ENCODE assay signal across 30 mouse cellular contexts in the genomic region with DNA sequence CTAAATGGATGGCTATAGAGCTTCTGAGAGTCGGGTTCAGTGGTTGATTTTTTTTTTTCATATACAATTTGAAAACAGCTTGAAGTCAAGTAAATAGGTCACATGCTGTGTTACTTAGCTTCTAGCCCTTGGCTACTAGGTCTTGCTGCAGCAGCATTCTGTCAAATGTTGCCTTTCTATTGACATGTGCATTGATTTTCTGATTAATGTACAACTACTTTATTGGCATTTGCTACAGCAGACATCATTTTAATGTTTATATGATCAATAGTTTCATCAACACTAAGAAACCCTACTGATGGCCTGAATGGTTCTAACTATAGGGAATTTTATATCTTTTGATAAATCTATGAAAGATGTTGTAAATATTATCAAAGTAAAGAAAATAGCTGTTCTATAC.
"Had no signal": no experiment of that assay in that cellular context is flagged by ENCODE, and none has a peak within 500 bp of the region (broad histone marks: within the 10 kb centered on the region; RNA-seq: fewer than 3 reads in every experiment).

No protein-coding gene starts in this region.

- H3K27ac ChIP-seq: left cerebral cortex, adult 2 months; limb, embryonic 10.5 days; limb, embryonic 12.5 days; limb, embryonic 13.5 days; limb, embryonic 15.5 days; liver, embryonic 13.5 days; liver, embryonic 14.5 days; liver, embryonic 15.5 days; lung, embryonic 15.5 days; macrophage; midbrain, embryonic 10.5 days; midbrain, embryonic 12.5 days; midbrain, embryonic 13.5 days; midbrain, embryonic 15.5 days; neural tube, embryonic 12.5 days; neural tube, embryonic 13.5 days had no signal

- H3K4me2 ChIP-seq: limb, embryonic 12.5 days; limb, embryonic 13.5 days; limb, embryonic 15.5 days; liver, embryonic 13.5 days; liver, embryonic 15.5 days; lung, embryonic 14.5 days; lung, embryonic 15.5 days; midbrain, embryonic 11.5 days; midbrain, embryonic 12.5 days; midbrain, embryonic 13.5 days; midbrain, embryonic 15.5 days; neural tube, embryonic 12.5 days; neural tube, embryonic 13.5 days had no signal

- H3K4me1 ChIP-seq: limb, embryonic 10.5 days; limb, embryonic 12.5 days; limb, embryonic 13.5 days; limb, embryonic 15.5 days; liver, embryonic 13.5 days; liver, embryonic 15.5 days; lung, embryonic 15.5 days; megakaryocyte, embryonic 14.5 days; midbrain, embryonic 10.5 days; midbrain, embryonic 12.5 days; midbrain, embryonic 13.5 days; midbrain, embryonic 15.5 days; neural tube, embryonic 12.5 days; neural tube, embryonic 13.5 days had no signal

- H3K9me3 ChIP-seq: limb, embryonic 10.5 days; limb, embryonic 12.5 days; limb, embryonic 13.5 days; limb, embryonic 15.5 days; liver, embryonic 13.5 days; liver, embryonic 15.5 days; lung, embryonic 15.5 days; megakaryocyte, embryonic 14.5 days; midbrain, embryonic 10.5 days; midbrain, embryonic 12.5 days; midbrain, embryonic 13.5 days; midbrain, embryonic 15.5 days; neural tube, embryonic 12.5 days; neural tube, embryonic 13.5 days had no signal

- DNase-seq: left cerebral cortex, postnatal 4 days; liver, embryonic 13.5 days; lung, adult 18-20 months; lung, adult 2 months; lung, embryonic 14.5 days; lung, postnatal 10 days; lung, postnatal 14 days; lung, postnatal 36 days; lung, postnatal 4 days; midbrain, embryonic 14.5 days had no signal

- H3K4me3 ChIP-seq: left cerebral cortex, adult 2 months; limb, embryonic 10.5 days; limb, embryonic 12.5 days; limb, embryonic 13.5 days; limb, embryonic 15.5 days; liver, embryonic 13.5 days; liver, embryonic 15.5 days; lung, embryonic 15.5 days; megakaryocyte, embryonic 14.5 days; midbrain, embryonic 10.5 days; midbrain, embryonic 12.5 days; midbrain, embryonic 13.5 days; midbrain, embryonic 15.5 days; myocyte; neural tube, embryonic 12.5 days; neural tube, embryonic 13.5 days had no signal

- H3K27me3 ChIP-seq: limb, embryonic 12.5 days; limb, embryonic 13.5 days; limb, embryonic 15.5 days; liver, embryonic 13.5 days; liver, embryonic 15.5 days; lung, embryonic 15.5 days; megakaryocyte, embryonic 14.5 days; midbrain, embryonic 12.5 days; midbrain, embryonic 13.5 days; midbrain, embryonic 15.5 days; neural tube, embryonic 12.5 days; neural tube, embryonic 13.5 days had no signal

- H3K9ac ChIP-seq: limb, embryonic 12.5 days; limb, embryonic 13.5 days; limb, embryonic 15.5 days; liver, embryonic 13.5 days; liver, embryonic 14.5 days; liver, embryonic 15.5 days; lung, embryonic 14.5 days; lung, embryonic 15.5 days; midbrain, embryonic 12.5 days; midbrain, embryonic 13.5 days; midbrain, embryonic 15.5 days; neural tube, embryonic 12.5 days; neural tube, embryonic 13.5 days had no signal

- ATAC-seq: lung, postnatal 0 days; midbrain, embryonic 13.5 days; midbrain, embryonic 15.5 days; midbrain, embryonic 16.5 days had no signal

- H3K36me3 ChIP-seq: limb, embryonic 10.5 days; limb, embryonic 12.5 days; limb, embryonic 13.5 days; limb, embryonic 15.5 days; liver, embryonic 13.5 days; liver, embryonic 15.5 days; lung, embryonic 15.5 days; midbrain, embryonic 10.5 days; midbrain, embryonic 12.5 days; midbrain, embryonic 13.5 days; midbrain, embryonic 15.5 days; neural tube, embryonic 12.5 days; neural tube, embryonic 13.5 days had no signal
